Mouse (Mus musculus): Measurements from ENCODE around the gene Aebp1. TPM values are rescaled to one million over a fixed set of nuclear protein-coding genes. Genes with fewer than 3 reads are reported as not detected.
A peak's percentile ranks its signal among the peaks of the same experiment; 100 is the strongest.

The Aebp1 gene
- polyA plus RNA-seq, 1 experiment from 2014 or later = 20.5 TPM

DNA sequence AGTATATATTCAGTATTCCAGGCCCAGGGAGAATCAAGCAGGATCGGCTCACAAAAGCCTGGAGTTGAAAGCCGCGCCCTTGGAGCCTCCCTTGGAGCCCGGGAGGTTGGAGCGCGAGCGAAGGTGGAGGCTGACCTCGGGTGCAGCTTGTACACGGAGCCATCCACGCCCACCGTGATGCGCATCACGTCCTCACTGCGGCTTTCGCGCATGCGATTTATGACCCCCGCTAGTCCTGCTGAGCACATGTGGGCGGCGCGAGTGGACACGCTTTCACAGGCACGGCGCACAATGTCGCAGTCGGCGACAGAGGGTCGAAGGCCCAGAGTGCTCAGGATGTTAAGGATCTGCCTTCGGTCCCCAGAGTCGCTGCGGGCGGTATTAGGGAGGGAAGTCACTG lies 40.2 kb downstream of the Aebp1 start:
- peak; percentile 79 for ATAC-seq (ENCODE audit: low FRiP score)
- Histone ChIP-seq H3K4me3 (replicated peaks) (peak overlapping the region; percentile 41), H3K9ac (peak overlapping the region; percentile 63), H3K27ac (peak overlapping the region; percentile 46; the same call in 1 of the 2 replicates), H3K4me1 (peaks cover 31% of the 10 kb centered on the region), H3K36me3 (replicated peaks) (no peaks in the 10 kb centered on the region), H3K27me3 (peaks cover 50% of the 10 kb centered on the region), H3K4me2 (peak overlapping the region; percentile 75), H3K9me3 (no peaks in the 10 kb centered on the region)
- under 1% methylated on average over 32 of the region's 32 CpGs for WGBS

DNA sequence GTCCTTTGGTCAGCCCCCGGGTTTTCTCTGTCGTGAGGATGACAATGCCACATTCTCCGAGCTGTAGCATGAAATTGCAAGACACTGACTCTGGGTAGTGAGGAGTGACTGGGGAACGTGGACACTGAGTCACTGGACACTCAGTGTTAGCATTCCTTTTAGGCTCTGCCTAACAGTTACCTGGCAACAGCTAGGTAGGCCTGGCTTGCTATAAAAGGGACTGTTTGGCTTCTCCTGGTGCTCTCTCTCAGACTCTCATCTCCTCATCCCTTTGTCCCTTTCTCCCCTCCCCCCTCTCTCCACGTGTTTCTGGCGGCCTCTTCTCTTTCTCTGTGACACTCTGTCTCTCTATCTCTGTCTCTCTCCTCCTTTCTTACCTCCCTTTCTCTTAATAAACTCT lies 40.6 kb downstream of the Aebp1 start:
- H3K27ac ChIP-seq = peak overlapping the region; percentile 46; the same call in 1 of the 2 replicates
- peaks cover 28% of the 10 kb centered on the region for H3K4me1 ChIP-seq
- no peaks in the 10 kb centered on the region for H3K36me3 ChIP-seq (replicated peaks)
- H3K9ac ChIP-seq = peak overlapping the region; percentile 63
- peak; percentile 55 for ATAC-seq (ENCODE audit: low FRiP score)
- peak overlapping the region; percentile 41 for H3K4me3 ChIP-seq (replicated peaks)
- H3K9me3 ChIP-seq = no peaks in the 10 kb centered on the region
- peak overlapping the region; percentile 75 for H3K4me2 ChIP-seq
- H3K27me3 ChIP-seq = peaks cover 45% of the 10 kb centered on the region
- 6% methylated on average over 6 of the region's 6 CpGs for WGBS

DNA sequence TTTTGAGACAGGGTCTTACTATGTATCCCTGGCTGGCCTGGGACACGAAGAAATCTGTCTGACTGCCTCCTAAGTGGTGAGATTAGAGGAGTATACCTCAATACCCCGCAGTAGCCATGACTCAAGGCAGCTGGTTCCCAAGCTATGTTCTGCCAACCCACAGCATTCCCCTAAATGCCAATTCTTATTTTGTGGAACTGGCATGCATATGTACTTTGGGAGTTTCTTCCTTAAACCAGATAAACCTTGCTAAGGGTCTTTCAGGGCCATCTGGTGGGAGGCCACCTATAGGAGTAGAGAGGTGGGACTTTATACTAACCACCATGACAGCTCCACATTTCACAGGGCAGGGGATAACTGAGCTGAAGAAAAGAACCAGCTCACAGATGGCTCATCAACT lies 42.1 kb downstream of the Aebp1 start:
- peaks cover 22% of the 10 kb centered on the region for H3K4me1 ChIP-seq
- 92% methylated on average over 2 of the region's 2 CpGs for WGBS
- no peak overlapping the region for H3K4me2 ChIP-seq
- H3K36me3 ChIP-seq (replicated peaks) = no peaks in the 10 kb centered on the region
- H3K4me3 ChIP-seq (replicated peaks) = no peak overlapping the region
- no peak for ATAC-seq (ENCODE audit: low FRiP score)
- peaks cover 31% of the 10 kb centered on the region for H3K27me3 ChIP-seq
- no peak overlapping the region for H3K27ac ChIP-seq
- no peak overlapping the region for H3K9ac ChIP-seq
- no peaks in the 10 kb centered on the region for H3K9me3 ChIP-seq

DNA sequence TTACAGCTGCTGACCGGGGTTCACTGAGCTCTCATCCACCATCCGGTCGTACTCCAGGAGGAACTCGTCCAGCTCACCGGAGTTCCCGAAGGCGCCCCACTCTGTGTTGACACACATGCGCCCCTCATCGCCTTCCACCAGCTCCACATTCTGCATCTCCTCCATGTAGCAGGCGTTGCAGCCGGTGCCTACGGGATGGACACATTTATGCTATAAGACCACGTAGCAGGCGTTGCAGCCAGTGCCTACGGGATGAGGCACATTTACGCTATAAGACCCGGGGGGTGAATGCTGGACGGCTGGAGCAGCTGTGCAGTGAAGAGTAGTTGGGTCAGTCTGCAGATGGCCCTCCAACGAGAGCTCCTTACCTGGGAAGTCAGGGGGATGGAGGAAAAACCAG lies 42.6 kb downstream of the Aebp1 start:
- no peak overlapping the region for H3K27ac ChIP-seq
- no peak overlapping the region for H3K4me3 ChIP-seq (replicated peaks)
- no peaks in the 10 kb centered on the region for H3K9me3 ChIP-seq
- H3K36me3 ChIP-seq (replicated peaks) = no peaks in the 10 kb centered on the region
- peaks cover 22% of the 10 kb centered on the region for H3K4me1 ChIP-seq
- peaks cover 29% of the 10 kb centered on the region for H3K27me3 ChIP-seq
- H3K9ac ChIP-seq = no peak overlapping the region
- WGBS = 92% methylated on average over 19 of the region's 19 CpGs
- no peak overlapping the region for H3K4me2 ChIP-seq
- ATAC-seq (ENCODE audit: low FRiP score) = no peak

DNA sequence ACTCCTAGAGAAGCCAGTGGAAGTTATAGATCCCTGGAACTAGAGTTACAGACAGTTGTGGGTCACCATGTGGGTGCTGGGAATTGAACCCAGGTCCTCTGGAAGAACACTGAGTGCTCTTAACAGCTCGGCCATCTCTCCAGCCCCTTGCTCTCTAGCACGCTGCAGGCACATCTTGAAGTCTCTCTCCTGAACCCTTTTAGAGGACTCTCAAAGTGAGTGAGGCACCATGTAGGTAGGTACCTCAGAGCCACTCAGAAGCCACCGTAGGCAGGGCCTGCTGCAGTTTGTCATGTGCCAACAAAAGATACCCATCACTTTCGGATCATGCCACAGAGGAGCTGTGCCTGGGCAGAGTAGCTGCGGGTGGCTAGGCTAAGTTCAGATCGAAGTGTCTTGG lies 43.1 kb downstream of the Aebp1 start:
- Histone ChIP-seq H3K27me3 (peaks cover 26% of the 10 kb centered on the region), H3K4me1 (peaks cover 22% of the 10 kb centered on the region), H3K36me3 (replicated peaks) (no peaks in the 10 kb centered on the region), H3K9me3 (no peaks in the 10 kb centered on the region), H3K27ac (no peak overlapping the region), H3K4me2 (no peak overlapping the region), H3K4me3 (replicated peaks) (no peak overlapping the region), H3K9ac (no peak overlapping the region)
- ATAC-seq (ENCODE audit: low FRiP score) = no peak
- WGBS = 93% methylated on average over 6 of the region's 6 CpGs

DNA sequence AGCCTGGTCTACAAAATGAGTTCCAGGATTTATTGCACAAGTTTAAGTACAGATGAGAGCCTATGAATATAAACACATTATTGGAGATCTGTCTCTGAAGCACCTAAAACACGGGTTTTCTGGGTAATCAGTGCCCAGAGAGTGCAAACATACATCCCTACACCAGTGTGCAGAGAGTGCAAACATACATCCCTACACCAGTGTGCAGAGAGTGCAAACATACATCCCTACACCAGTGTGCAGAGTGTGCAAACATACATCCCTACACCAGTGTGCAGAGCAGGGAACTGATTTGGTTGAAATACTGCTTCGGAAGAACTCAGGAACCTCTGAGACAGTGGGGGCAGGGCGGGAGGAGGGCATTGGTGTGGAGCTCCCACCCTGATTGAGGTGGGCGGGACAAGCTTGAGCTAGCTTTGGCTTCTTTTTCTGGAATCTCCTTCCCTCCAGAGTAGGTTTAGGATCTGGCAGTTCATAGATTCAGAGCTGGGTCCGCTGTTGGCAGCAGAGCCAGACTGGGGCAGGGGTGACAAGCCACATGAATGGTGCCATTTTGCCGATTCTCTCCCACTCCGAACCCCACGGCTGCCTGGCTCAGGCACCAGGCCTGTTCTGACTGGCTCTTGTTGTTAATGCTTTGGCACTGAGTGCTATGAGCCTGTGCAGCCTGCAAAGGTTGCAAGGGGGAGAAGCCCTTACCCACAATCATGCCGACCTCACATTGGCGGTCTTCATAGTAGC lies 44.2 kb downstream of the Aebp1 start:
- peaks cover 18% of the 10 kb centered on the region for H3K27me3 ChIP-seq
- no peak overlapping the region for H3K9ac ChIP-seq
- WGBS = 91% methylated on average over 10 of the region's 10 CpGs
- H3K4me1 ChIP-seq = peaks cover 20% of the 10 kb centered on the region
- H3K4me2 ChIP-seq = no peak overlapping the region
- H3K9me3 ChIP-seq = no peaks in the 10 kb centered on the region
- no peaks in the 10 kb centered on the region for H3K36me3 ChIP-seq (replicated peaks)
- no peak overlapping the region for H3K27ac ChIP-seq
- no peak overlapping the region for H3K4me3 ChIP-seq (replicated peaks)
- ATAC-seq (ENCODE audit: low FRiP score) = no peak

DNA sequence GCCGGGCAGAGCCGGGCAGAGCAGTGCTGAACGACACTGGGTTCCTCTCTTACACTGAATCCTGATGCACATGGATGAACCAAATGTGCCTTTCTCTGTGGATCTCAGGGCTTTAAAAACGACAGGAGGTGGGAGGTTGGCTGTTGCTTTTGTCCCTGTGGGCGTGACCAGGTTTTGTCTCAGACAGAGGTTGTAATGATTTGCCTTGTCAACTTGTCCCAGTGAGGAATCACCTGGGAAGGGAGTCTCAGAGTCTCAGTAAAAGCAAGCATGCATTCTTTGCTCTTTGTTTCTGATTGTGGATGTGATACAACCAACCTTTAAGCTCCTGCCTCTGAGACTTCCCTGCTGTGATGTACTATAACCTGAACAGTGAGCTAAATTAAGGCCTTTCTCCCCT lies 45.3 kb downstream of the Aebp1 start:
- no peak for ATAC-seq (ENCODE audit: low FRiP score)
- Histone ChIP-seq H3K4me1 (peaks cover 8% of the 10 kb centered on the region), H3K4me3 (replicated peaks) (no peak overlapping the region), H3K27me3 (peaks cover 11% of the 10 kb centered on the region), H3K4me2 (no peak overlapping the region), H3K9me3 (no peaks in the 10 kb centered on the region), H3K9ac (no peak overlapping the region), H3K27ac (no peak overlapping the region), H3K36me3 (replicated peaks) (no peaks in the 10 kb centered on the region)
- 40% methylated on average over 5 of the region's 5 CpGs for WGBS

DNA sequence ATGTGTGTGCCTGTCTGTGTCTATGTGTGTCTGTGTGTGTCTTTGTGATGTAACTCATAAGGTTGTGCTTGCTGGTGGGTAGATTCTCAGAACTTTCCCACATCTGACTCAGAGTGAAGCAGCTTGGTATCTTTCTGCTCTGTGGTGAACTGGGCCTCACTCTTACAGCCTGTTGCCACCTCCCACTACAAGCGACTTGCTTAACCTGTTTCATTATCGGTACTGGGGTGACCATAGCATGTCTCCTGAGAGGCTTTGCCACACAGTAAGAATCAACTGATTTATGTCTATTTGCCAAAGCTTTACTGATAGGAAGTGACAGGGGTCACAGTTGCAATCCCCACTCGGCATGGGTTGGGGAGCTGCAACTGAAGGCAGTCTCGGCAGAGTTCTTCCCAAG lies 46.9 kb downstream of the Aebp1 start:
- no peak overlapping the region for H3K4me3 ChIP-seq (replicated peaks)
- no peak for ATAC-seq (ENCODE audit: low FRiP score)
- H3K27me3 ChIP-seq = no peaks in the 10 kb centered on the region; the same call in 1 of the 2 replicates
- H3K9me3 ChIP-seq = no peaks in the 10 kb centered on the region
- WGBS = 84% methylated on average over 4 of the region's 4 CpGs
- H3K27ac ChIP-seq = no peak overlapping the region
- H3K4me1 ChIP-seq = no peaks in the 10 kb centered on the region
- H3K4me2 ChIP-seq = no peak overlapping the region
- H3K36me3 ChIP-seq (replicated peaks) = no peaks in the 10 kb centered on the region
- no peak overlapping the region for H3K9ac ChIP-seq

DNA sequence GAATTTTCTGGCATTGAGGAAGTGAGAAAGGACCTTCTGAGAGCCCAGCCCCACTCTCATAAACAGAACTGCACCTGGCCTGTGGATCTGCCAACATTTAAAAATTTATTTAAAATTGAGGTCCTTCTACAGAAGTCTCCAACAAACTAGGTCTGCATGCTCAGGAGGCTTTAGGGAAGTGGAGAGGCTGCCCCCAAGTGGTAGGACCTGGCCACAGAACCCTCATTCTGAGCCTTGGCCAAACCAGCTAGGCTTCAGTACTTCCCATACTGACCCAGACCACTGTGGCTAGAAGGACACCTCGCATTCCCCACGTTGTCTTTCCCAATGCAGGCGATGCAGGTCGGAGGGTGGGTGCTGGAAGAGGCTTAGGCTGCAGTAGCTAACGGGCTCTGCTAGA lies 50.9 kb downstream of the Aebp1 start:
- Histone ChIP-seq H3K9me3 (no peaks in the 10 kb centered on the region), H3K36me3 (replicated peaks) (no peaks in the 10 kb centered on the region), H3K27me3 (peaks cover 2% of the 10 kb centered on the region; the same call in 1 of the 2 replicates), H3K4me3 (replicated peaks) (no peak overlapping the region), H3K4me1 (no peaks in the 10 kb centered on the region), H3K4me2 (no peak overlapping the region), H3K27ac (no peak overlapping the region), H3K9ac (no peak overlapping the region)
- ATAC-seq (ENCODE audit: low FRiP score) = no peak
- 25% methylated on average over 5 of the region's 5 CpGs for WGBS

DNA sequence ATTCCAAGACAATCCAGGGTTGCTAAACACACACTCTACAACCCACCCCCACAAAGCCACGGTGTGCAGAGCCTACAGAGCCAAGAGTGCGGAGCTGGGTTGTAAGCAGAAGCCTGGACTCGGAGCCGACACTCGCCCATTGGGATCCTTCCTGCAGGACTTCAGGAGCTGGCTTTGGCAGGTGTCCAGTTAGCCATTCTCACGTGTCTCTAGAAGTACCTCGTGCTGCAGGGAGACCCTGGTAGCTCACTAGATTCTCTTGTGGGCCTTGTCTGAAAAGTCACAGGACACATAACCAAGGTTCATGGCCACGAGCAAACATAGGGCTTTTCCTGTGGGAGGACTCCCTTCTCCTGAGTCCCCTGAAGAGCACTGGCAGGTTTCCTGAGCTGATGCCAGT lies 51.5 kb downstream of the Aebp1 start:
- H3K9me3 ChIP-seq = no peaks in the 10 kb centered on the region
- H3K4me2 ChIP-seq = no peak overlapping the region
- 70% methylated on average over 8 of the region's 8 CpGs for WGBS
- H3K4me1 ChIP-seq = no peaks in the 10 kb centered on the region
- ATAC-seq (ENCODE audit: low FRiP score) = no peak
- H3K36me3 ChIP-seq (replicated peaks) = no peaks in the 10 kb centered on the region
- H3K27ac ChIP-seq = no peak overlapping the region
- H3K9ac ChIP-seq = no peak overlapping the region
- H3K4me3 ChIP-seq (replicated peaks) = no peak overlapping the region
- H3K27me3 ChIP-seq = peaks cover 2% of the 10 kb centered on the region; the same call in 1 of the 2 replicates

DNA sequence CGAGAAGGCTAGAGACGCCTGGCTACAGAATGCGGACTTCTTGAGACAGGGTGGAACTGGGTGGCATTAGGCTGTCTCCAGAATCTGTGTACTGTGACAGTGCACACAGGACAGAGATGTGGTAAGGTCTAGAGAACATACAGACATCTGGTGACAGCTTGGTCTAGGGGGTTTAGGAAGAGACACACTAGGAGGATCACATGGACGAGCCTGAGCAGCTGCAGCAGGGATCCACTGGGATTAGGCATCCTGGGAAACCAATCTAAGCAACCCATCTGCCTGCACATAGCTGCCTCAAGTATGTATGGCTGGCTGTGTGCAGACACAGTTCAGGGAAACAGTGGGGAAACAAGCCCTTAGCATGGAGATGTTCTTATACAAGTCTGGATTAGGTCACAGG lies 52.2 kb downstream of the Aebp1 start:
- H3K4me2 ChIP-seq = no peak overlapping the region
- no peak overlapping the region for H3K4me3 ChIP-seq (replicated peaks)
- no peak overlapping the region for H3K27ac ChIP-seq
- ATAC-seq (ENCODE audit: low FRiP score) = no peak
- 82% methylated on average over 4 of the region's 4 CpGs for WGBS
- H3K9ac ChIP-seq = no peak overlapping the region
- H3K27me3 ChIP-seq = peaks cover 2% of the 10 kb centered on the region; the same call in 1 of the 2 replicates
- no peaks in the 10 kb centered on the region for H3K4me1 ChIP-seq
- no peaks in the 10 kb centered on the region for H3K9me3 ChIP-seq
- H3K36me3 ChIP-seq (replicated peaks) = no peaks in the 10 kb centered on the region

DNA sequence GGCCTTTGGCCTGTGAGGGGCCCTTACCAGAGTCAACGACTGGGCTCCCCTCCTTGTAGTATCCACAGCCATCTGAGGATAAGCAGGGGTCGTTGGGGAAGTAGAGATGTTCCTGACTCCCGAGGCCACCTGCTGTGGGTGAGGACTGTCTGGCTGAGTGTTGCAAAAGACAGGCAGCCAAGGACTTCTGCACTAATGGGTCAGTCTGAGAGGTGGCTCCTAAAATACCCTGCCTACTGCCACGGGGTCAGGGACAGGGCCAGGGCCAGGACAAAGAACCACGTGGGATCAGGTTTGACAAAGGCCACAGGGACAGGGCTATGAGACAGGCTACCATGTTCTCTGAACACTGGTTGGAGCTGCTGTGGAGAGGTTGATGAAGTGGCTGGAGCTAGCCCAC lies 53.2 kb downstream of the Aebp1 start:
- Histone ChIP-seq H3K27ac (no peak overlapping the region), H3K4me1 (no peaks in the 10 kb centered on the region), H3K9me3 (no peaks in the 10 kb centered on the region), H3K4me3 (replicated peaks) (no peak overlapping the region), H3K36me3 (replicated peaks) (no peaks in the 10 kb centered on the region), H3K9ac (no peak overlapping the region), H3K4me2 (no peak overlapping the region), H3K27me3 (peaks cover 2% of the 10 kb centered on the region; the same call in 1 of the 2 replicates)
- 64% methylated on average over 5 of the region's 5 CpGs for WGBS
- ATAC-seq (ENCODE audit: low FRiP score) = no peak
